Mouse (Mus musculus): Measurements from ENCODE around the gene Dnajc5. TPM values are rescaled to one million over a fixed set of nuclear protein-coding genes. Genes with fewer than 3 reads are reported as not detected.

Dnajc5 gene
- polyA plus RNA-seq (2012; rRNA removed), result 14.9 and 17.4 TPM in 2 replicates

DNA sequence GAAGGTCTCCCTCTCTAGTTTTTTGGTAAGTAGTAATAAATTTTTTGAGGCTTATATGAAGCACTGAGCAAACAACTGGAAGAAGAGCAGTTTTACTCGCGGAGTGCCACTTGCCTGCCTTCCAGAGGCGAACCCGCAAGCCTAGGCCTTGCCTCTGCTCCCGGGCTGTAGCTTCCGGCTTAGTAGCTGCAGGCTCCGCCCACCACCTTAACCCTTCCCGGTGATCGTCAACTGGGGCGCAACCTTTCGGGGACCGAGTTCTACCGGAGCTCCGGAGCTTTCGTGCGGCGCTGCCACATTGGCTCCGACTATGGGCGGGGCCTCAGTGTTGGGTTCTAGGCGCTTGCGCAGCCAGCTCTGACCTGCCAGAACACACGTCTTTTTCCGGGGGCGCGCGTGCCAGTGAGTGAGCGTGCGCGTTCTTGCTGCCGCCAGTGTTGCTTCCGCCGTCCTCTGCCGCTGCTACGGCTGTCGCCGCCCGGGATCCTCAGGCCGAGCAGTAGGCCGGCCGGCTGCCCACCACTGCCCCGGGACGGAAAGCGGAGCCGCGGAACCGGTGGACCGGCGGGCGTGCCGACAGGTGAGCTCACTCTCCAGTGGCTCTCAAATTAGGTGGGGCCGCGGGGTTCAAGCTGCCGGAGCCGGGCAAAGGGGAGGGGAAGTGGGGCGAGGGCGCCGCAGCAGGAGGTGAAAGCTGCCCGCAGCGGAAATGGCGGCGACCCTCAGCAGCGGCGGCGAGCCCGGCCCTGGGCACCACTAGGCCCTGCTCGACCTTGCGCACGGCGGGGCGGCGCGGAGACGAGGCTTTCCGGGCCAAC, at the start of gene Dnajc5:
Gene Dnajc5 (plus strand): TSS at position 368 of the 818 bp plus-strand sequence.

DNA sequence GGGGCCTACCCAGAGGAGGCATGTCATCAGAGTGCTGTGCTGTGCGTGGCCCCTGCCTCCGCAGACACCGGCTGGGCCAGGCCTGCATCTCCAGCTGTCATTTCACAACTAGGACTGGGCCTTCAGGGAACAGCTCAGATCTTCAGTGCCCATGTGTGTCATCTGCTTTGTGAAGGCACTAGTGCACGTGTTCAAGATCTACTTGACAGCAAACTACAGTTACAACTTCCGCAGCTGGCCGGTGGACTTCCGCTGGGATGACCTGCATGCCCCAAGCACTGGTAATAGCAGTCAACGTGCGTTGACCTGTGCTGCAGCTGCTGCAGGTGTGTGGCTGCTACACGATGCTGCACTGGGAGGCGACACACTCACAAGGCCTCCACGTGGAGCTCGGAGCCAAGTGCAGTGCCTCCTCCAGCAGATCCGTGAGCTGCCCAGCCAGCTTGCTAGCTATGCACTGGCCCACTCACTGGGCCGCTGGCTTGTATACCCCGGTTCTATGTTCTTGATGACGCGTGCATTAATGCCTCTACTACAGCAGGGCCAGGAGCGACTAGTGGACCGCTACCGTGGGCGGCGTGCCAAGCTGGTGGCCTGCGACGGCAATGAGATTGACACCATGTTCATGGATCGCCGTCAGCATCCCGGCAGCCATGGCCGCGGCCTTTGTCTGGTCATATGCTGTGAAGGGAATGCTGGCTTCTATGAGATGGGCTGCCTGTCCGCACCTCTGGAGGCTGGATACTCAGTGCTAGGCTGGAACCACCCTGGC, 26.9 kb upstream of the Dnajc5 start, which contains the start of gene Abhd16b:
Gene Abhd16b (plus strand): TSS at position 51 of the 772 bp plus-strand sequence.

DNA sequence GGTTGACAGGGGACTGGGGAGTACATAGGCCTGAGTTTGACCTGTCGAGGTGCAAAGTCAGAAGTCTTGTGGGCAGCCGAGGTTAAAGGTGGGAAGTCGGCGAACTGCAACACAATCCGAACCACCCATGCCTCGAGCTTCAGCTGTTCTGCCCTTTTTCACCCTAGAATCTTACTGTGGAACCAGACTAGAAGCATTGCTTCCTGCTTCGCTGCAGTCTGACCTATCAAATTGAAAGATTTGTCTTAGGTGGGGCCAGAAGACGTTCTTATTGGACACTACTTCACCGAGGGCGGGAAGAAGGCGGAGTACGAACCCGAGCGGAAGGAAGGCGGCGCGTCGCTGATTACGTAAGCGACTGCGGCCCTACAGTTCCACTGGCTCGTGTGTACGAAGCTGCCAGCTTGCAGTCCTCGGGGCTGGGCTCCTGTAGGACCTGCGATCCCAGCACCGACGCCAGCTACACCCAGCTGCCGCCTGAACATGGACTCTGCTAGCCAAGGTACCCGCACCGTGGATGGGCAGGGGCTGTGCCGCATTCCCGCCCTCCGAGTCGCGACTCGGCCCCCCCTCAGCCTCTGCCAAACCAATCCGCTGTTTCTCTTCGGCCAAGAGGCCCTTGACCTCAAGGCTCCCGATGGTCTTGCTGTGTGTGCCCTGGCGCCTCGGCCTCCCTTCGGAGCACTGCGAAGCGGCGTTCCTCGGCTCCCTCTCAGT, 23.3 kb upstream of the Dnajc5 start, which contains the start of gene Tpd52l2:
Gene Tpd52l2 (plus strand): TSS at position 312 of the 717 bp plus-strand sequence.

GRCm38 (mm10) chr2:181584411-181584942, 64.2 kb downstream of the Dnajc5 start, which contains the start of gene Uckl1:
TSS of gene Uckl1 (minus strand) at chr2:181584892.

GRCm38 (mm10) chr2:181591528-181592085, 71.3 kb downstream of the Dnajc5 start, which contains the start of gene Prpf6:
TSS of gene Prpf6 (plus strand) at chr2:181591868.

DNA sequence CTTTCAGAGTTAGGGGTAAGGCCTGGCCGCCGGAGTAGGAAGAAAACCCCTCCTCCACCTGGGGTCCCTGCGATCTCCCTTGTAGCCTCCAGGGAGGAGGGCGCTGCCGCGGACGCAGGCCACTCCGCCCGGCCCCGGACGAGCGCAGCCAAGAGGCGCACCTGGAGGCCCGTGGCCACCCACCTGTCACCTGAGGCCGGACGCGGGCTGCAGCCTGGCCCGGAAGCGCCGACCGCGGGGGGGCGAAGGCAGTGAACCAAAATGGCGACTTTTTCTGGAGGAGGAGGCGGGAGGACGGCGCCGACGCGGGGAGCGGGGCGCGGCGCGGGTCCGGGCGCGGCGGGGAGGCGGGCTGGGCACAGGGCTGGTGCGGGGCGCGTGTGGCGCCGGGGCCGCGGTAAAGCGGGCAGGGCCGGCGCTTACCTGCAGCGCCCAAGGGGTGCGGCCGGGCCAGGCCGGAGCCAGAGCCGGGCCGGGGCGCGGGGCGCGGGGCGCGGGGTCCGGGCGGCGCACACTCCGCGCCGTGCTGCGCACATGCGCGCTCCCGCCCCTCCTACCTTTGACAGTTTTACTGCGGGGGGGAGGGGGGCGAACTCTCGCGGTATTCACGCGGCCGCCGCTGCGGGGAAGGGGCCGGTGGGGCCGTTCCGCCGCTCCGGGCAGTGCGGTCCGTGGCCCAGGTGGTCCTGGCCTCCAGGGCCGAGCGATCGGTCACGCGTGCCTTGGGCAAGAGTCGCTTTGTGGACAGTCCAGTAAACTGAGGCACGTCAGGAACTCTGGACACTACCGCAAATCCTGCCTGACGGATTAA, 72.2 kb downstream of the Dnajc5 start, which contains the start of gene Zfp512b:
Gene Zfp512b (minus strand): TSS at position 573 of the 811 bp plus-strand sequence.

GRCm38 (mm10) chr2:181598454-181599351, 78.4 kb downstream of the Dnajc5 start, which contains the start of gene Samd10:
TSS of gene Samd10 (minus strand) at chr2:181599212.

Other genes starting within 250 kb of the Dnajc5 start
- 10.0 and 10.9 TPM in 2 replicates for gene Gmeb2, start 232.4 kb upstream of the Dnajc5 start, polyA plus RNA-seq (2012; rRNA removed)
- 0.02 and 0.05 TPM in 2 replicates for gene Stmn3, start 206.0 kb upstream of the Dnajc5 start, polyA plus RNA-seq (2012; rRNA removed)
- gene Rtel1, start 200.7 kb upstream of the Dnajc5 start, polyA plus RNA-seq (2012; rRNA removed), result 22.6 and 25.0 TPM in 2 replicates
- gene Zgpat, start 155.6 kb upstream of the Dnajc5 start, polyA plus RNA-seq (2012; rRNA removed), result 9.7 and 10.8 TPM in 2 replicates
- gene Arfrp1, start 155.1 kb upstream of the Dnajc5 start, polyA plus RNA-seq (2012; rRNA removed), result 18.3 and 21.0 TPM in 2 replicates
- gene Lime1, start 140.4 kb upstream of the Dnajc5 start, polyA plus RNA-seq (2012; rRNA removed), result 10.6 and 12.7 TPM in 2 replicates
- gene Zbtb46, start 61.1 kb upstream of the Dnajc5 start, polyA plus RNA-seq (2012; rRNA removed), result 2.8 and 3.5 TPM in 2 replicates
- not detected in 2 replicates for gene Abhd16b, start 27.3 kb upstream of the Dnajc5 start, polyA plus RNA-seq (2012; rRNA removed)
- gene Tpd52l2, start 23.3 kb upstream of the Dnajc5 start, polyA plus RNA-seq (2012; rRNA removed), result 32.5 and 33.9 TPM in 2 replicates
- 40.3 and 46.7 TPM in 2 replicates for gene Uckl1, start 64.4 kb downstream of the Dnajc5 start, polyA plus RNA-seq (2012; rRNA removed)
- gene Prpf6, start 71.4 kb downstream of the Dnajc5 start, polyA plus RNA-seq (2012; rRNA removed), result 17.8 and 22.9 TPM in 2 replicates
- gene Zfp512b, start 72.3 kb downstream of the Dnajc5 start, polyA plus RNA-seq (2012; rRNA removed), result 12.5 and 13.4 TPM in 2 replicates
- gene Samd10, start 78.7 kb downstream of the Dnajc5 start, polyA plus RNA-seq (2012; rRNA removed), result 3.4 and 3.6 TPM in 2 replicates
- gene Gm29797, start 136.5 kb downstream of the Dnajc5 start, polyA plus RNA-seq (2012; rRNA removed), result 0.06 TPM in 1 of 2 replicates, not detected in the other
- gene Sox18, start 151.2 kb downstream of the Dnajc5 start, polyA plus RNA-seq (2012; rRNA removed), result 7.6 and 7.7 TPM in 2 replicates
- 4.4 and 5.1 TPM in 2 replicates for gene Tcea2, start 159.8 kb downstream of the Dnajc5 start, polyA plus RNA-seq (2012; rRNA removed)
- 31.3 and 37.0 TPM in 2 replicates for gene Rgs19, start 173.5 kb downstream of the Dnajc5 start, polyA plus RNA-seq (2012; rRNA removed)
- gene Lkaaear1, start 178.0 kb downstream of the Dnajc5 start, polyA plus RNA-seq (2012; rRNA removed), result not detected in 2 replicates
- 0.10 and 0.14 TPM in 2 replicates for gene Oprl1, start 194.5 kb downstream of the Dnajc5 start, polyA plus RNA-seq (2012; rRNA removed)
- gene Myt1, start 242.8 kb downstream of the Dnajc5 start, polyA plus RNA-seq (2012; rRNA removed), result 0.01 TPM in 1 of 2 replicates, not detected in the other